Mouse (Mus musculus) bone marrow macrophage, adult 2 months (primary cell): ENCODE measurements at regions not wholly inside any gene's neighbourhood (a gene's known extent, or its start where the extent isn't known, plus 50 kb on each side); places are given as distances from the start of the nearest gene placed in this dataset.

Experiments used
- CTCF ChIP-seq: IDR thresholded peaks from 2 replicates; pipeline ENCODE4 v1.5.1; 2012; ENCODE audit warnings: low read depth, mild to moderate bottlenecking, low read length, moderate library complexity
- POLR2A ChIP-seq: IDR thresholded peaks from 2 replicates; pipeline ENCODE4 v1.6.1; 2012; ENCODE audit warnings: mild to moderate bottlenecking, low read depth, low read length, borderline replicate concordance

DNA sequence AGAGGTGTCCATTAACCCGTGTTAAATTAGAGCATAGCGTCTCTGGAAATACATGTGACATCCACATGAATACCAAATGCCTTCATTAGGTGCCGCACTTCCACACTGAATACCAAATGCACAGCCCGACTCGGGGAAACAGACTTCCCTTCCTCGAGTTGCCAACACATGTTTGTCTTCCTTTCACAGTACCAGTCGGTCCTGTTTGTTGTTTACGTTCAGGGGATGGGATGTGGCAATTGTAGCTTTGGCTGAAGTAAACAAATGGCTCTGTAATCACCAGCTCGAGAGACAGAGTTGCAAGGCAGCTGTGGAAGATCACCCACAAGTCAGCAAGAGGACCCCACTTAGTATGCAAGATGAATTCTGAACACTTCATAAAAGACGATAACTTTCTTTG is 598.3 kb downstream of the Dhx35 start:
- no peak for TF ChIP-seq POLR2A
- no peak for TF ChIP-seq CTCF
